Mouse (Mus musculus): ENCODE measurements around the gene Sdc1. TPM values are rescaled to one million over a fixed set of nuclear protein-coding genes. Genes with fewer than 3 reads are reported as not detected.

Sdc1 gene
- polyA plus RNA-seq, 1 experiment from 2014 or later, result 261 TPM

Other genes starting within 250 kb of the Sdc1 start
- gene Slc7a15, start 172.3 kb upstream of the Sdc1 start, polyA plus RNA-seq (2016; fragmentation: Nextera tagmentation; extraction: Ambion mirVana), result not detected in 2 replicates
- 58.4 and 65.6 TPM in 2 replicates for gene Pum2, start 97.2 kb upstream of the Sdc1 start, polyA plus RNA-seq (2016; fragmentation: Nextera tagmentation; extraction: Ambion mirVana)
- gene Laptm4a, start 150.3 kb downstream of the Sdc1 start, polyA plus RNA-seq (2016; fragmentation: Nextera tagmentation; extraction: Ambion mirVana), result 156 and 185 TPM in 2 replicates
- 5.2 and 5.4 TPM in 2 replicates for gene Matn3, start 176.6 kb downstream of the Sdc1 start, polyA plus RNA-seq (2016; fragmentation: Nextera tagmentation; extraction: Ambion mirVana)
- gene Wdr35, start 202.6 kb downstream of the Sdc1 start, polyA plus RNA-seq (2016; fragmentation: Nextera tagmentation; extraction: Ambion mirVana), result 23.0 and 27.3 TPM in 2 replicates

All from limb, embryonic 10.5 days (tissue).